Mouse (Mus musculus): ENCODE data around the gene Ccnb1ip1. TPM values are rescaled to one million over a fixed set of nuclear protein-coding genes. Genes with fewer than 3 reads are reported as not detected.
A peak's percentile ranks its signal among the peaks of the same experiment; 100 is the strongest.

Ccnb1ip1 gene
- not detected in 2 replicates for total RNA-seq (2014; rRNA removed)
- not detected in 2 replicates for polyA plus RNA-seq (2015; fragmentation: Nextera tagmentation; extraction: Ambion mirVana)

DNA sequence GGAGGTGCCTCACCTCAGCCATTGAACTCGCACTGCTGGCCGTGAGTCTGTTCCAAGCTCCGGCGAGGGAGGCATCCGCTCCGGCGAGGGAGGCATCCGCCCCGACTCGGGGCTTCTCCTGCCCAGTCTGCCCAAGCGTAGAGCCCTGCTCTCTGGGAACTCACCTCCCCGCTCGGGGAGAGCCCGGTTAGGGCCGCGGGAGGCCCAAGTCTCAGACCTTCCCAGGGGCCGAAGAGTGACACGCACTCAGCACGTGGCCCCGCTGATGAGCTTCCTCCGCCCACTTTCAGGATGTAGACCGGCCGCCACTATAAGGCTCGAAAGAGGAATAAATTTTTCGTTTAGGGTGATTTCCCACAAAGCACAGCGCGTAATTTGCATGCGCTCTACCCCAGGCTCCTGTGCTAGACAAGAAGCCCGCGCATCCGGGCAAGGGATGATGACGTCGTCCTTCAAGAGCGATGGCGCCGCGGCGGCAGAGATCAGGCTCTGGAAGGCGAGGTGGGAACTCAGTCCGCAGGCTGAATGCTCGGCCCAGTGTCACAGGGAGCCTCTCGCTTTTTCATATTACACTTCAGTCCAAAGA lies at the start of gene Ccnb1ip1, which contains the start of gene Parp2:
Gene Ccnb1ip1, minus strand, starts transcription at position 246 of the 586 bp plus-strand sequence.
Gene Parp2, plus strand, starts transcription at position 355 of the 586 bp plus-strand sequence.
- H3K27ac ChIP-seq (ENCODE audit: low read depth, low read length) = peak within 1 kb of the TSS; percentile 83
- 1% methylated on average over 42 of the region's 42 CpGs for WGBS
- no peak for TF ChIP-seq CTCF (IDR thresholded peaks at IDR 0.05)

DNA sequence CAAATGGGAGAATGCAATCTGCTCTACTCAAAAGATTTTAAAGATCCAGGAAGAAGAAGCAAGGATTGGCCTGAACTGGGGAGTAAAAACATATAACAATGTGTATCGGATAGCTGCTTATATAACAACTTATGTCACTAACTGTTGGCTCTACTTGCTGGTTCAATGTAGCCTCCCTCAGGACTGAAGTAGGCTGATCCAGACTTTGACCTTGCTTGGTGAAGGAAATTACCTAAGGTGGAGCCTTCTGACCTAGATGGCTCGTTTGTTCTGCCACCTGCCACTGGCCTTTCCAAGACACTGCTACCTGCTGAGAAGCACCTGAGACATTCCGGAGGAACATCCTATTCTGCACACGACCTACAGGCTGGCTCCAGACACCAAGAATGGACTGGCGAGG lies 48.3 kb upstream of the Ccnb1ip1 start:
- Histone ChIP-seq H3K4me3 (ENCODE audit: low read depth, low read length) (no peak overlapping the region), H3K9ac (replicated peaks; ENCODE audit: low read length, poor library complexity, severe bottlenecking) (no peak overlapping the region), H3K27ac (ENCODE audit: low read depth, low read length) (no peak overlapping the region), H3K27me3 (ENCODE audit: insufficient read depth, low read length) (no peaks in the 10 kb centered on the region), H3K4me2 (ENCODE audit: low read depth, low read length, poor library complexity, severe bottlenecking) (no peak overlapping the region), H3K9me3 (ENCODE audit: low read length) (no peaks in the 10 kb centered on the region), H3K36me3 (ENCODE audit: insufficient read depth, low read length) (no peaks in the 10 kb centered on the region), H3K4me1 (ENCODE audit: insufficient read depth, low read length) (no peaks in the 10 kb centered on the region)
- ATAC-seq (ENCODE audit: low FRiP score) (no peak), DNase-seq (ENCODE audit: low spot score) (no peak)
- TF ChIP-seq CTCF (IDR thresholded peaks at IDR 0.05) = no peak
- 86% methylated on average over 5 of the region's 5 CpGs for WGBS

More for the DNA sequence above, at the start of gene Ccnb1ip1, which contains the start of gene Parp2:
- peak within 1 kb of the TSS; percentile 64 for H3K9ac ChIP-seq (replicated peaks; ENCODE audit: low read length, poor library complexity, severe bottlenecking)
- peak within 1 kb of the TSS; percentile 51 for H3K4me3 ChIP-seq (ENCODE audit: low read depth, low read length)
- no peaks in the 10 kb centered on the region for H3K9me3 ChIP-seq (ENCODE audit: low read length)
- 0 out of 2 replicates have a peak, but pooled peaks cover 7% of the 10 kb centered on the region for H3K36me3 ChIP-seq (ENCODE audit: insufficient read depth, low read length)
- ATAC-seq (ENCODE audit: low FRiP score) = peak; percentile 98
- no peaks in the 10 kb centered on the region for H3K4me1 ChIP-seq (ENCODE audit: insufficient read depth, low read length)
- DNase-seq (ENCODE audit: low spot score) = peak; percentile 98
- H3K27me3 ChIP-seq (ENCODE audit: insufficient read depth, low read length) = no peaks in the 10 kb centered on the region
- peak within 1 kb of the TSS; percentile 52 for H3K4me2 ChIP-seq (ENCODE audit: low read depth, low read length, poor library complexity, severe bottlenecking)

DNA sequence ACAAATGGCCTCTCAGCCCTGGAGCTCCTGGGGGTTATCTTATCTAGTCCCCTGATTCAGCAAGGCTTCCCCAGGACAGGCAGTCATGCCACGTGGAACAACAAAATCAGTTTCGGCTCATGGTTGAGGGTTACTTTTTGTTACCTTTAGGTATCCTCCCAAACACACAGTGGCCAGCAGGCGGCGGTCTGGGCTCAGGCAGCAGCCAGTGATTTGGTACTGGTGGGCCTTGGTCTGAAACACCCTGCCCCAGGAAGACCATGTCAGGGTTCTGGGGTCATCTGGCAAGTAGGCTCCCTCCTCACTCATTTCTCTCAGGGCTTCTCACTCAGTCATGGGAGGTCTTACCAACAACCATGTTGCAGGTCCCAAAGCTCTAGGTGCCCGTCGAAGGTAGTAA lies 29.7 kb upstream of the Ccnb1ip1 start:
- Histone ChIP-seq H3K4me3 (ENCODE audit: low read depth, low read length) (no peak overlapping the region), H3K36me3 (ENCODE audit: insufficient read depth, low read length) (no peaks in the 10 kb centered on the region), H3K4me2 (ENCODE audit: low read depth, low read length, poor library complexity, severe bottlenecking) (no peak overlapping the region), H3K9me3 (ENCODE audit: low read length) (no peaks in the 10 kb centered on the region), H3K9ac (replicated peaks; ENCODE audit: low read length, poor library complexity, severe bottlenecking) (no peak overlapping the region), H3K27me3 (ENCODE audit: insufficient read depth, low read length) (no peaks in the 10 kb centered on the region), H3K27ac (ENCODE audit: low read depth, low read length) (no peak overlapping the region), H3K4me1 (ENCODE audit: insufficient read depth, low read length) (no peaks in the 10 kb centered on the region)
- peak; percentile 56 for TF ChIP-seq CTCF (IDR thresholded peaks at IDR 0.05)
- DNase-seq (ENCODE audit: low spot score) (no peak), ATAC-seq (ENCODE audit: low FRiP score) (no peak)
- 76% methylated on average over 6 of the region's 6 CpGs for WGBS

- H3K27me3 ChIP-seq (ENCODE audit: insufficient read depth, low read length) = no peaks in the 10 kb centered on the region
- 59% methylated on average over 2 of the region's 2 CpGs for WGBS
- ATAC-seq (ENCODE audit: low FRiP score) (no peak), DNase-seq (ENCODE audit: low spot score) (no peak)
- no peak overlapping the region for H3K4me2 ChIP-seq (ENCODE audit: low read depth, low read length, poor library complexity, severe bottlenecking)
- no peak overlapping the region for H3K4me3 ChIP-seq (ENCODE audit: low read depth, low read length)
- no peak for TF ChIP-seq CTCF (IDR thresholded peaks at IDR 0.05)
- no peaks in the 10 kb centered on the region for H3K9me3 ChIP-seq (ENCODE audit: low read length)
- H3K9ac ChIP-seq (replicated peaks; ENCODE audit: low read length, poor library complexity, severe bottlenecking) = no peak overlapping the region
- no peaks in the 10 kb centered on the region for H3K4me1 ChIP-seq (ENCODE audit: insufficient read depth, low read length)
- H3K27ac ChIP-seq (ENCODE audit: low read depth, low read length) = no peak overlapping the region
- H3K36me3 ChIP-seq (ENCODE audit: insufficient read depth, low read length) = no peaks in the 10 kb centered on the region
Measured at GRCm38 (mm10) chr14:50834435-50834834, 26.9 kb upstream of the Ccnb1ip1 start.

DNA sequence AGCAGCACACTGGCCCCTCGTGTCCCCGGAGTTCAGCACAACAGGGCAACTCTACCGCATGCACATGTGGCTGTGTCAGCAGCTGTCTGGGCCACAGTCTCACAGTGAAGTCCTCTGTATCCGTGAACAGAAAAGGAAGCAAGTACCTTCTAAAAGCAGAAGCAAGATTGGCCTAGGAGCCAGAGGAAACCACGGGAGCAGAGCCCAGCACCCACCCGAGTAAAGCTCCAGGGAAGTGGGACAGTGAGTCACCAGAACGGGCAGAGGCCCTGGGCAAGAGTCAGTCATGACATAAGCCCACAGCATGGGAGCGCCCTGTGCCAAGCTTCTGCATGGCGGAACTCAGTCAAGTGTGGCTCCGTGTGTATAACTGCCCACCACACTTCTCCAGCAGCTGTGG lies 26.4 kb upstream of the Ccnb1ip1 start:
- TF ChIP-seq CTCF (IDR thresholded peaks at IDR 0.05) = no peak
- Histone ChIP-seq H3K9ac (replicated peaks; ENCODE audit: low read length, poor library complexity, severe bottlenecking) (no peak overlapping the region), H3K4me2 (ENCODE audit: low read depth, low read length, poor library complexity, severe bottlenecking) (no peak overlapping the region), H3K4me3 (ENCODE audit: low read depth, low read length) (no peak overlapping the region), H3K9me3 (ENCODE audit: low read length) (no peaks in the 10 kb centered on the region), H3K27ac (ENCODE audit: low read depth, low read length) (no peak overlapping the region), H3K27me3 (ENCODE audit: insufficient read depth, low read length) (no peaks in the 10 kb centered on the region), H3K36me3 (ENCODE audit: insufficient read depth, low read length) (no peaks in the 10 kb centered on the region), H3K4me1 (ENCODE audit: insufficient read depth, low read length) (no peaks in the 10 kb centered on the region)
- DNase-seq (ENCODE audit: low spot score) (peak; percentile 7), ATAC-seq (ENCODE audit: low FRiP score) (no peak)
- WGBS = 81% methylated on average over 10 of the region's 10 CpGs

DNA sequence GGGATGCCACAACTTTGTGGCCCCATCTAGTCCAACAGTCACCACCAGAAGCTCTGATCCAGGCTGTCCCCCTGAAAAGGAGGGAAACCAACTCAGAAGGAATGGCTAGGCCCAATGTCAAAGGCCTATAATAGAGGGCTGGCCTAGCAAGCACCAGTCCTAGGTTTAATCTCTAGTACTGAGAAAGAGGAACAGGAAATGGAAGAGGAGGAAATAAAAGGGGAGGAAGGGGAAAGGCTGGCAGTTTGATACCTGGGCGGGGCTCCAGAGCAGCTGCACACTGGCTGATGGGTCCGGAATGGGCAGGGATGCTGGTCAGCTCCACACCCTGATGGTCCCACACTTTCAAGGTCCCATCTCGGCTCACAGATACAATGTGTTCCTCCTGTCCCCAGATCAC lies 22.3 kb upstream of the Ccnb1ip1 start:
- Histone ChIP-seq H3K27ac (ENCODE audit: low read depth, low read length) (no peak overlapping the region), H3K27me3 (ENCODE audit: insufficient read depth, low read length) (no peaks in the 10 kb centered on the region), H3K4me1 (ENCODE audit: insufficient read depth, low read length) (no peaks in the 10 kb centered on the region), H3K4me2 (ENCODE audit: low read depth, low read length, poor library complexity, severe bottlenecking) (no peak overlapping the region), H3K9ac (replicated peaks; ENCODE audit: low read length, poor library complexity, severe bottlenecking) (no peak overlapping the region), H3K36me3 (ENCODE audit: insufficient read depth, low read length) (no peaks in the 10 kb centered on the region), H3K9me3 (ENCODE audit: low read length) (no peaks in the 10 kb centered on the region), H3K4me3 (ENCODE audit: low read depth, low read length) (no peak overlapping the region)
- TF ChIP-seq CTCF (IDR thresholded peaks at IDR 0.05) = no peak
- WGBS = 78% methylated on average over 3 of the region's 3 CpGs
- no peak for DNase-seq (ENCODE audit: low spot score)
- no peak for ATAC-seq (ENCODE audit: low FRiP score)

Measured in midbrain, postnatal 0 days (tissue).